Mouse (Mus musculus) intestine, postnatal 0 days (tissue): ENCODE measurements around the gene Trpm1. TPM values are rescaled to one million over a fixed set of nuclear protein-coding genes. Genes with fewer than 3 reads are reported as not detected.

Experiments
- ATAC-seq: fragments of 200-750 bp; cut with Nextera tagmentation; 2 replicates; pipeline ENCODE4 v1.8.0; 2017; ENCODE audit warnings: mild to moderate bottlenecking, moderate TSS enrichment, moderate library complexity
- H3K27ac ChIP-seq: fragments of 300-500 bp; sonication (generic); 2 replicates; pipeline ENCODE4 v1.5.1; 2014; ENCODE audit warnings: mild to moderate bottlenecking, low read depth, low read length, moderate library complexity
- H3K27me3 ChIP-seq: fragments of 300-500 bp; sonication (generic); replicated peaks from 2 replicates; pipeline ENCODE4 v1.6.1; 2014; ENCODE audit warnings: low read length, mixed read lengths; ENCODE audit not compliant: control insufficient read depth, insufficient read depth
- H3K36me3 ChIP-seq: fragments of 300-500 bp; sonication (generic); 2 replicates; pipeline ENCODE4 v1.6.1; 2014; ENCODE audit warnings: mild to moderate bottlenecking, moderate library complexity; ENCODE audit not compliant: control insufficient read depth, insufficient read depth
- H3K4me1 ChIP-seq: fragments of 300-500 bp; sonication (generic); replicated peaks from 2 replicates; pipeline ENCODE4 v1.6.1; 2014; ENCODE audit warnings: antibody characterized with exemption, low read length, mixed read lengths; ENCODE audit not compliant: control insufficient read depth, insufficient read depth
- H3K4me2 ChIP-seq: fragments of 300-500 bp; sonication (generic); replicated peaks from 2 replicates; pipeline ENCODE4 v1.6.1; 2014; ENCODE audit warnings: low read depth, mild to moderate bottlenecking, moderate library complexity
- H3K4me3 ChIP-seq: fragments of 300-500 bp; sonication (generic); 2 replicates; pipeline ENCODE4 v1.5.1; 2014; ENCODE audit warnings: low read depth, low read length
- H3K9ac ChIP-seq: fragments of 300-500 bp; sonication (generic); 2 replicates; pipeline ENCODE4 v1.6.1; 2014; ENCODE audit warnings: mild to moderate bottlenecking, low read depth, low read length
- H3K9me3 ChIP-seq: fragments of 300-500 bp; sonication (generic); 2 replicates; pipeline ENCODE4 v1.6.1; 2016; ENCODE audit warnings: mixed run types; ENCODE audit not compliant: control insufficient read depth
- CTCF ChIP-seq: sonication (generic); IDR thresholded peaks from 2 replicates; pipeline ENCODE4 v1.5.1; 2016; ENCODE audit warnings: low read depth, mild to moderate bottlenecking, control low read depth, antibody characterized with exemption, moderate library complexity
- WGBS: fragments of 180-500 bp; shearing (Covaris S2); extraction: QIAGEN DNeasy Blood & Tissue Kit; methylation state at CpG from one replicate; pipeline ENCODE4 v1.1.7; 2014; 5-methylcytosine and 5-hydroxymethylcytosine counted together
- polyA plus RNA-seq: library from polyadenylated mRNA; unstranded; fragments of >200 nt; fragmentation: Nextera tagmentation; extraction: Ambion mirVana; gene quantifications from 2 replicates; pipeline ENCODE4 v1.2.1, GENCODE M21; 2015

The Trpm1 gene
- polyA plus RNA-seq, 1 experiment from 2014 or later, result not detected

DNA sequence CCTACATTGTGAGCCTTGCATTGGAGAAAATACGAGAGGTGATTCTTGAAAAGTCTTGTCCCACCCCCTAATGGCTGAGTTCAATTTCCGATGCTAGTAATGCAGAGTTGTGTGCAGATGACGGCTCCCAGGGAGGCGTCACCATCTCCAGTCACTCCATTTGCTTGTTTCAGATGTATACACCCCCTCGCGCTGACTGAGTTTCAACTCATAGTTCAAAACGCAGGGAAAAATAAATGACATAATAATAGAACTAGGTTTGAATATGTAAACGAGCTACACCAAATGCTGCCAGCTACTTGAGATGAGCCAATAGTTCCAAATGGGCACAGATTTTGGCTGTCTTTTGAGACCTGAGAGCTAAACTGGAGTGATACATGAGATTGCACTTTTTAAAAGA lies 84.1 kb downstream of the Trpm1 start:
- Histone ChIP-seq H3K4me1 (no peaks in the 10 kb centered on the region), H3K4me3 (no peak overlapping the region), H3K9me3 (no peaks in the 10 kb centered on the region), H3K9ac (no peak overlapping the region), H3K4me2 (no peak overlapping the region), H3K27ac (no peak overlapping the region), H3K27me3 (no peaks in the 10 kb centered on the region), H3K36me3 (no peaks in the 10 kb centered on the region)
- ATAC-seq, result no peak
- no peak for TF ChIP-seq CTCF
- WGBS, result 86% methylated on average over 8 of the region's 8 CpGs

DNA sequence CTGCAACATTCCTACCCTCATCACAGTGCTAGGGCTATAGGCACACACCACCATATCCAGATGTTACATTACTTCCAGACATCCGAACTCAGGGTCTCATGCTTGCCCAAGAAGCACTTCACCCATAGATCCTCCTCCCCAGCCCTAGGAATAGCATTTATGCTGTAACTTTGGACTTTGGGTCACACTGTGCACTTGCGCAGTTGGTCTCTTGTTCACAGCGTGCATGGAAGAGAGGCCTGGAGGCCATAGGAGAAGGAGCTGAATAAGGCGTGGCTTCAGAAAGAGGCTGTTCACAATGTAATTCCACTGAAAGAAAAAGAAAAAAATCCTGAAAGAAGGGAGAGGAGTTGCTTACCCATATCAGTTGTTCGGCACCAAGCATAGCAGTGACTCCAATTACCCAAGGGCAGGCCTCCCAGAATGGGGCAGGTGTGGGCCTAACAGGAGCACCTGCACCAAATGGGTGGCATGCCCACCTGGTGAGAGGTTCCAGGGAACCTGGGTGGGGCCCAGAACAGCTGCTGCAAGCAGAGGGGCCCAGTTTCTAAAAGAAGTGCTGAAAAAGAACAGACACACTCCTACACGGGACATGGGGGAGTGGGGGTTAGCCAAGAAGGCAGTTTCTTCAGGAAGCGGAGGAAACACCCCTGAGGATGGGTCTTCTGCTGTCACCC lies 84.9 kb downstream of the Trpm1 start:
- H3K36me3 ChIP-seq, result no peaks in the 10 kb centered on the region
- ATAC-seq, result peak; percentile 60; the same call in 1 of the 2 replicates
- no peak overlapping the region for H3K27ac ChIP-seq
- TF ChIP-seq CTCF, result no peak
- no peak overlapping the region for H3K9ac ChIP-seq
- WGBS, result 75% methylated on average over 7 of the region's 7 CpGs
- H3K4me2 ChIP-seq, result no peak overlapping the region
- H3K4me1 ChIP-seq, result no peaks in the 10 kb centered on the region
- H3K27me3 ChIP-seq, result no peaks in the 10 kb centered on the region
- no peaks in the 10 kb centered on the region for H3K9me3 ChIP-seq
- H3K4me3 ChIP-seq, result no peak overlapping the region

DNA sequence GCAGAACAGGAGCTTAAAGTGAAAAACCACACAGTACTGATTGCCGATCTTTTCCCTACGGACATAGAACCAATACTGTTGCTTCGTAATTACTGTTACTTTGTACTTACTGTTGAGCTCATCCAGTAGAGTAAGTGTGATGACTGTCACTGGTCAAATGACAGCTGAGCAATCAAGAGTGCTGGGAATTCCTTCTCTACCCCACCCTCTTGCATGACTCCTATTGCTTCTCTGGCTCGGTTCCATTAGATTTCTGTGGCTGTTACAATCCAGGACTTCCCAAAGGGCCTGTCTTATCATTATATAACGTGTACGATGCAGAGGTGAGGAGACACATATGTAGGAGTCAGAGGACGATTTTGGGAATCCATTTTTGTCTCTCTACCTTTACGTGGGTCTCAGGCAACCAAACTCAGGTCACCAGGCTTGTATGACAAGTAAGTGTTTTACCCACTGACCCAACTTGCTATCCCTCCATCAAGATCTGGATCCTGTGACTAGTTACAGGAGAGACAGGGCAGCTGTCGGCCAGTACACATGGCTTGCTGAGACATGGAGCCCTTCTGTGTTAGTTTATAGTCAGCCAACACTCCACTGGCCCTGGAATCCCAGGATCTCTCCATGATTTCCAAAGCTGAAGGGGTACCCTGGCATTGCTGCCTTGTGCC lies 85.6 kb downstream of the Trpm1 start:
- Histone ChIP-seq H3K9me3 (no peaks in the 10 kb centered on the region), H3K36me3 (no peaks in the 10 kb centered on the region), H3K9ac (no peak overlapping the region), H3K4me1 (no peaks in the 10 kb centered on the region), H3K4me2 (no peak overlapping the region), H3K4me3 (no peak overlapping the region), H3K27me3 (no peaks in the 10 kb centered on the region), H3K27ac (no peak overlapping the region)
- 76% methylated on average over 9 of the region's 9 CpGs for WGBS
- TF ChIP-seq CTCF, result no peak
- ATAC-seq, result no peak

DNA sequence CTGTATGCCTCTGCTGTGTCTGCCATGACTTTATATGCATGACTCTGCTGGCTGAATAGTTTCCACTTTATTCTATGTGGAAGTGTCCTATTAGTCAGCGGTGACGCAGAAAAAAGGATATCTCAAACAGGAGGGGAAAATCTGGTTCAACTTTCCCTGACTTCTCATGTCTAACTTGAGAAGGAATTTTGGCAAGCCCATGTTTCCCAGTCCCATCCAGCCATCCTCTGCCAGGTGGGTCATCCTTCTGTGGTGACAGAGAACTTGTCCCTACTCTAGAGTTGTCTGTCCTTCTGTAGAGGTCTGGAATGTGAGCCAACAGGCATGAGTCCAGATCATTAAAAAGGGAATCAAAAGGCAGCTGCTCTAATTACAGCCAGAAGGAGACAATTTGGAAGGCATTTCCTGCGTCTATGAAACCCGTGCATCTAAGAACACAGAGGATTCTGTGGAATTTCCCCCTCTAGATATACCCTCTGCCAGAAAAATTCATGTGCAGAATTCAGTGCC lies 86.2 kb downstream of the Trpm1 start:
- no peaks in the 10 kb centered on the region for H3K9me3 ChIP-seq
- no peaks in the 10 kb centered on the region for H3K4me1 ChIP-seq
- no peak overlapping the region for H3K4me3 ChIP-seq
- ATAC-seq, result no peak
- H3K27ac ChIP-seq, result no peak overlapping the region
- H3K27me3 ChIP-seq, result no peaks in the 10 kb centered on the region
- no peaks in the 10 kb centered on the region for H3K36me3 ChIP-seq
- no peak for TF ChIP-seq CTCF
- WGBS, result 63% methylated on average over 4 of the region's 4 CpGs
- no peak overlapping the region for H3K4me2 ChIP-seq
- no peak overlapping the region for H3K9ac ChIP-seq

DNA sequence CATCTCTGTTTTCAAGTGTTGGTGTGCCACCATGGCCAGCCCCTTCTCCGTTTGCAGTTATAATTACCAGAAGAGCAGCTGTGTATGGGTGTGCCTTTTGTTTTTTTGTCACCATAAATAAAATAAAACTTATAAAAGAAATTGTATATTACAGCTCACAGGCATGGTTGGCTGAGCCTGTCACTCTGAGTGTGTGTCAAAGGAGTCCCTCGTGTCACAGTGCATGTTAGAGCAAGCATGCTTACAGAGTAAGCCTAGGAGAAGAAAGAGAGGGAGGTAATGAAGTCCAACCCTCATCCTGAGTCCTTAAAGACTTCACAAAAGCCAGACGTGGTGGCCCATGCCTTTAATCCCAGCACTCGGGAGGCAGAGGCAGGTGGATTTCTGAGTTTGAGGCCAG lies 88.8 kb downstream of the Trpm1 start:
- Histone ChIP-seq H3K4me1 (no peaks in the 10 kb centered on the region), H3K9ac (no peak overlapping the region), H3K9me3 (no peaks in the 10 kb centered on the region), H3K27me3 (no peaks in the 10 kb centered on the region), H3K27ac (no peak overlapping the region), H3K4me3 (no peak overlapping the region), H3K36me3 (no peaks in the 10 kb centered on the region), H3K4me2 (no peak overlapping the region)
- 72% methylated on average over 4 of the region's 4 CpGs for WGBS
- ATAC-seq, result no peak
- no peak for TF ChIP-seq CTCF

DNA sequence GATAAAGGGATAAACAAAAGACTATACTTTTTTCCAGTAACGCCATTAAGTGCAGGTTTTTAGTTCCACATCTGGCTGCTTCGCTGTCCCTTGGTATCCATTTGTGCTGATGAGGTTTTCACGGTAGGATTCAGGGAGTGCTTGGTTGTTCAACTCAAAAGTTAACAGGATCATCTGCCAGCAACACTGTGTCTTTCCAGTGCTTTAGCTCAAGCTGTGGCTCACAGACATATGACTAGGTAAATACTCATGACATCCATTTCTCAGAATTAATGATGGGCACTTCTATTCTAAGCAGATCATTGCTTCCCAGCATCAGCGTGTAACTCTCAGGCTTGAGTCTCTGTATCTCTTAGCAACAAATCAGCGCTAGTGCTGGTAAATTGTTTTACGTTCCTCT lies 90.7 kb downstream of the Trpm1 start:
- H3K27me3 ChIP-seq, result no peaks in the 10 kb centered on the region
- no peak overlapping the region for H3K9ac ChIP-seq
- no peak overlapping the region for H3K4me2 ChIP-seq
- no peaks in the 10 kb centered on the region for H3K4me1 ChIP-seq
- no peak for TF ChIP-seq CTCF
- H3K4me3 ChIP-seq, result no peak overlapping the region
- WGBS, result 82% methylated on average over 6 of the region's 6 CpGs
- no peaks in the 10 kb centered on the region for H3K9me3 ChIP-seq
- no peak for ATAC-seq
- H3K36me3 ChIP-seq, result no peaks in the 10 kb centered on the region
- H3K27ac ChIP-seq, result no peak overlapping the region
